Comparison of ENCODE assay signal across 7 mouse cellular contexts in genomic region chr2:130667559-130667958, GRCm38 (mm10). TPM values are rescaled to one million over a fixed set of nuclear protein-coding genes. Genes with fewer than 3 reads are reported as not detected.
DNase-seq lines count a peak whose midpoint lies in the region; ATAC-seq lines count a peak whose summit lies in the region.

Itpa (plus strand) TSS chr2:130667610.

- H3K4me1 ChIP-seq in intestine, embryonic 16.5 days (ENCODE audit: control insufficient read depth, insufficient read depth, low read length): peaks cover 24% of the 10 kb centered on the region
- peaks cover 16% of the 10 kb centered on the region for H3K4me1 ChIP-seq in midbrain, embryonic 11.5 days (ENCODE audit: control insufficient read depth, insufficient read depth, low read length)

- intact Hi-C loops in gastrocnemius, postnatal 36 days (cut with DNase I): no loop called here
- intact Hi-C loops in left cerebral cortex, postnatal 36 days (cut with DNase I): no loop called here

- peak within 1 kb of the TSS; percentile 76 for H3K9ac ChIP-seq in intestine, embryonic 16.5 days (ENCODE audit: low read depth, low read length)
- peak within 1 kb of the TSS; percentile 79 for H3K9ac ChIP-seq in midbrain, embryonic 11.5 days (ENCODE audit: low read length)

- WGBS in intestine, embryonic 16.5 days: under 1% methylated on average over 31 of the region's 31 CpGs
- WGBS in midbrain, embryonic 11.5 days: under 1% methylated on average over 31 of the region's 31 CpGs

- peak within 1 kb of the TSS; percentile 76 for H3K4me3 ChIP-seq in intestine, embryonic 16.5 days (ENCODE audit: low read length)
- H3K4me3 ChIP-seq in midbrain, embryonic 11.5 days (ENCODE audit: low read depth, low read length): peak within 1 kb of the TSS; percentile 68

- H3K9me3 ChIP-seq in intestine, embryonic 16.5 days (ENCODE audit: control insufficient read depth, low read length): no peaks in the 10 kb centered on the region
- H3K9me3 ChIP-seq in midbrain, embryonic 11.5 days (ENCODE audit: control insufficient read depth, low read length): no peaks in the 10 kb centered on the region

- H3K27ac ChIP-seq in intestine, embryonic 16.5 days (ENCODE audit: low read length): peak within 1 kb of the TSS; percentile 74
- peak within 1 kb of the TSS; percentile 75 for H3K27ac ChIP-seq in midbrain, embryonic 11.5 days (ENCODE audit: low read depth, low read length)

- H3K36me3 ChIP-seq in intestine, embryonic 16.5 days (ENCODE audit: control insufficient read depth, insufficient read depth, low read length): peaks cover 8% of the 10 kb centered on the region
- peaks cover 6% of the 10 kb centered on the region; the same call in 1 of the 2 replicates for H3K36me3 ChIP-seq in midbrain, embryonic 11.5 days (ENCODE audit: control insufficient read depth, insufficient read depth, low read length)

- peak within 1 kb of the TSS; percentile 82 for H3K4me2 ChIP-seq in intestine, embryonic 16.5 days (ENCODE audit: low read depth, low read length)
- peak within 1 kb of the TSS; percentile 90 for H3K4me2 ChIP-seq in midbrain, embryonic 11.5 days

- peak; percentile 75 for ATAC-seq in intestine, embryonic 16.5 days
- peak; percentile 72 for ATAC-seq in midbrain, embryonic 11.5 days (ENCODE audit: low FRiP score)

- DNase-seq in adrenal gland, adult 2 months: peak; percentile 91
- DNase-seq in embryo, embryonic 11 days: peak; percentile 96
- DNase-seq in gastrocnemius, postnatal 36 days: peak; percentile 78 to 79
- peak; percentile 89 for DNase-seq in left cerebral cortex, postnatal 36 days (ENCODE audit: low spot score in 2 of 2)
- DNase-seq in midbrain, embryonic 11.5 days (ENCODE audit: low spot score, missing footprints): peak; percentile 95
- DNase-seq in skeletal muscle tissue, adult 2 months (ENCODE audit: low read depth, low spot score): peak; percentile 86

- H3K27me3 ChIP-seq in intestine, embryonic 16.5 days (replicated peaks; ENCODE audit: control insufficient read depth, insufficient read depth, low read length): no peaks in the 10 kb centered on the region
- H3K27me3 ChIP-seq in midbrain, embryonic 11.5 days (ENCODE audit: control insufficient read depth, insufficient read depth, low read length): no peaks in the 10 kb centered on the region

RNA-seq across cellular contexts. Expression of gene Itpa, which starts in this region (rescaled TPM):
- 10 to 100 TPM; 19.5 to 29.6 TPM for total RNA-seq in adrenal gland, adult 2 months (2021)
- 28.6 and 29.3 TPM in 2 replicates for polyA plus RNA-seq in adrenal gland, adult 2 months (2012; rRNA removed)
- total RNA-seq in gastrocnemius, postnatal 36 days (2021): 10 to 100 TPM; 10.8 to 13.2 TPM
- 72.2 and 81.0 TPM in 2 replicates for polyA plus RNA-seq in intestine, embryonic 16.5 days (2015; fragmentation: Nextera tagmentation; extraction: Ambion mirVana)
- total RNA-seq in left cerebral cortex, postnatal 36 days (2021): 10 to 100 TPM; 39.5 to 42.1 TPM
- 144 and 156 TPM in 2 replicates for polyA plus RNA-seq in midbrain, embryonic 11.5 days (2014; fragmentation: Nextera tagmentation; extraction: Ambion mirVana)

Comparison
In these comparisons a context has a peak if more than half of its experiments do, and no peak if none do; other contexts are left out.
1. Peak in every context shown above with its lines: DNase-seq, ATAC-seq, H3K4me3 ChIP-seq and H3K27ac ChIP-seq.